Mouse (Mus musculus) CH12.LX (cell line): Measurements from ENCODE around the gene Lancl1.

Experiments
- CTCF ChIP-seq, 2 experiments: IDR thresholded peaks in 1 of 2; conservative IDR thresholded peaks in 1 of 2; 2 replicates each; pipeline ENCODE4 v1.5.1; 2011 to 2012; ENCODE audit warnings: low read depth in 2 of 2, low read length in 2 of 2, improper control_type of control experiment in 1 of 2, inconsistent platforms in 1 of 2, mild to moderate bottlenecking in 1 of 2, moderate library complexity in 1 of 2
- EP300 ChIP-seq: IDR thresholded peaks from 2 replicates; pipeline ENCODE4 v1.6.1; 2011; ENCODE audit warnings: low read length, improper control_type of control experiment
- ETS1 ChIP-seq: conservative IDR thresholded peaks from 2 replicates; pipeline ENCODE4 v1.6.1; 2012; ENCODE audit warnings: low read depth, mild to moderate bottlenecking, inconsistent platforms, low read length, improper control_type of control experiment, moderate library complexity
- HCFC1 ChIP-seq: IDR thresholded peaks from 2 replicates; pipeline ENCODE4 v1.6.1; 2012; ENCODE audit warnings: low read depth, mild to moderate bottlenecking, inconsistent platforms, low read length, improper control_type of control experiment
- MAZ ChIP-seq: IDR thresholded peaks from 2 replicates; pipeline ENCODE4 v1.6.1; 2012; ENCODE audit warnings: low read depth, mild to moderate bottlenecking, inconsistent platforms, low read length, improper control_type of control experiment, moderate library complexity
- MEF2A ChIP-seq: IDR thresholded peaks from 2 replicates; pipeline ENCODE4 v1.6.1; 2014; ENCODE audit warnings: low read depth, mild to moderate bottlenecking, inconsistent platforms, low read length, improper control_type of control experiment, borderline replicate concordance
- PAX5 ChIP-seq: IDR thresholded peaks from 2 replicates; pipeline ENCODE4 v1.6.1; 2012; ENCODE audit warnings: low read length, inconsistent platforms, mixed read lengths
- POLR2A ChIP-seq: IDR thresholded peaks from 2 replicates; pipeline ENCODE4 v1.6.1; 2011; ENCODE audit warnings: low read depth, mild to moderate bottlenecking, improper control_type of control experiment, low read length
- RCOR1 ChIP-seq: conservative IDR thresholded peaks from 2 replicates; pipeline ENCODE4 v1.6.1; 2012; ENCODE audit warnings: low read depth, mild to moderate bottlenecking, inconsistent platforms, low read length, improper control_type of control experiment

DNA sequence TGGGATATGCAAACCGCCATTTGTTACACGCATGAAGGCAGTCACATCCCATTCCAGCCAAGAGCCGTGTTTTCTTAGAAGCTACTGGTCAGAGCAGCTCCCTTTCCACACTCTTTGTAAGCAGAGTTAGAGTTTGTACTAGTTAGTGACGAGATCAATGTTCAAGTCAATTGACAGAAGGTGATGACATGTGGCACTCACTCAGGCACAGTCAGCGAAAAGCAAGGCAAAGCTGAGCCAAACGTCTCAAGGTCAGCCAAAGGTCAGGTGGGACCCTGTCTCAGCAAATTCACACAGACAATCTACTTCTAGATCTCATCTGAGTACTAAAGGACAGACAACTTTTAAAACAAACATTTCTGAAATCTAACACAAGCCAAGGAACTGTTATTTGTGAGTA is 36.4 kb downstream of the Lancl1 start:
- TF ChIP-seq POLR2A (no peak), CTCF (conservative IDR thresholded peaks at IDR 0.05 in 1 of 2, IDR thresholded peaks at IDR 0.05 in 1 of 2; ENCODE audit: low read depth in 2 of 2, low read length in 2 of 2) (no peak), MAZ (no peak), ETS1 (no peak), HCFC1 (no peak), EP300 (no peak), PAX5 (no peak), RCOR1 (no peak), MEF2A (no peak)
